Mouse (Mus musculus): Measurements from ENCODE around the gene Pusl1.

GRCm38 (mm10) chr4:155899355-155899754, 7.8 kb upstream of the Pusl1 start:
- no peak for TF ChIP-seq CTCF (IDR thresholded peaks at IDR 0.05; ENCODE audit: low read depth)
- TF ChIP-seq EP300 (IDR thresholded peaks at IDR 0.05; ENCODE audit: low read depth) = no peak
